Mouse (Mus musculus) lung, postnatal 0 days (tissue): ENCODE data around the gene Abcd2.

ENCODE experiments used
- CTCF ChIP-seq: IDR thresholded peaks from 2 replicates; pipeline ENCODE4 v1.5.1; 2016; ENCODE audit warnings: antibody characterized with exemption, mild to moderate bottlenecking
- EP300 ChIP-seq: IDR thresholded peaks from 2 replicates; pipeline ENCODE4 v1.6.1; 2016; ENCODE audit warnings: antibody characterized with exemption, mild to moderate bottlenecking, control low read depth

DNA sequence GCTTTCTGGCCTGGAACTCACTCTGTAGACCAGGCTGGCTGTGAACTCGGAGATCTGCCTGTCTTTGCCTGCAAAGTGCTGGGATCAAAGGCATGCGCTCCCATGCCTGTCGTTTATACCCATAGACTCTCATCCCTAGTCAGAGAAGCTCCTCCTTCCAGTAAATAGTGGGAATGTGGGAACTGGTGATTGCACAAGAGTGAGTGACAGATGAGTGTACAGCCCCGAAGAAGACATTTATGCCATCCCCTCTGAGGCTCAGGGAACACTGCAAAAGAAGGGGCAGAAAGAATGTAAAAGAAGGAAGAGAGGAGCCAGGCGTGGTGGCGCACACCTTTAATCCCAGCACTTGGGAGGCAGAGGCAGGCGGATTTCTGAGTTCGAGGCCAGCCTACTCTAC, 88.3 kb downstream of the Abcd2 start:
- TF ChIP-seq EP300 (no peak), CTCF (no peak)
